In genomic region chr7:28941129-28941528, GRCm38 (mm10) we compare ENCODE assay signal across 8 mouse cellular contexts. TPM values are rescaled to one million over a fixed set of nuclear protein-coding genes. Genes with fewer than 3 reads are reported as not detected.
DNase-seq lines count a peak whose midpoint lies in the region; ATAC-seq and TF ChIP-seq lines count a peak whose summit lies in the region.

No protein-coding gene starts in this region.

- peaks cover 44% of the 10 kb centered on the region for H3K4me1 ChIP-seq in forebrain, embryonic 12.5 days
- H3K4me1 ChIP-seq in forebrain, postnatal 0 days (ENCODE audit: insufficient read depth), result 0 out of 2 replicates have a peak, but pooled peaks cover 9% of the 10 kb centered on the region
- peaks cover 27% of the 10 kb centered on the region for H3K4me1 ChIP-seq in hindbrain, embryonic 15.5 days (replicated peaks)
- peaks cover 41% of the 10 kb centered on the region for H3K4me1 ChIP-seq in neural tube, embryonic 15.5 days

- DNase-seq in forebrain, postnatal 0 days, result no peak
- no peak for DNase-seq in left cerebral cortex, adult 2 months (ENCODE audit: extremely low spot score in 1 of 2, low spot score in 2 of 2)
- no peak for DNase-seq in left cerebral cortex, adult 11 months (ENCODE audit: low spot score)
- DNase-seq in right cerebral cortex, postnatal 10 days (ENCODE audit: low spot score in 2 of 2), result no peak
- no peak for DNase-seq in frontal cortex, postnatal 10 days (ENCODE audit: low spot score in 2 of 2)

- H3K9ac ChIP-seq in forebrain, embryonic 12.5 days, result no peak overlapping the region
- H3K9ac ChIP-seq in forebrain, postnatal 0 days, result no peak overlapping the region
- no peak overlapping the region for H3K9ac ChIP-seq in hindbrain, embryonic 15.5 days
- no peak overlapping the region for H3K9ac ChIP-seq in neural tube, embryonic 15.5 days (replicated peaks)

- H3K4me2 ChIP-seq in forebrain, embryonic 12.5 days, result no peak overlapping the region
- no peak overlapping the region for H3K4me2 ChIP-seq in forebrain, postnatal 0 days (ENCODE audit: low read depth)
- no peak overlapping the region for H3K4me2 ChIP-seq in hindbrain, embryonic 15.5 days
- no peak overlapping the region for H3K4me2 ChIP-seq in neural tube, embryonic 15.5 days

- H3K27ac ChIP-seq in forebrain, embryonic 12.5 days, result 0 out of 2 replicates have a peak overlapping the region, but pooled peaks have one; percentile 43
- no peak overlapping the region for H3K27ac ChIP-seq in forebrain, postnatal 0 days (ENCODE audit: low read depth, low read length)
- peak overlapping the region; percentile 33; the same call in 1 of the 2 replicates for H3K27ac ChIP-seq in left cerebral cortex, adult 2 months
- H3K27ac ChIP-seq in hindbrain, embryonic 15.5 days (replicated peaks), result peak overlapping the region; percentile 58
- H3K27ac ChIP-seq in neural tube, embryonic 15.5 days (replicated peaks), result peak overlapping the region; percentile 56; the same call in 1 of the 2 replicates

- no peaks in the 10 kb centered on the region for H3K36me3 ChIP-seq in forebrain, embryonic 12.5 days (replicated peaks)
- no peaks in the 10 kb centered on the region for H3K36me3 ChIP-seq in forebrain, postnatal 0 days (ENCODE audit: insufficient read depth)
- no peaks in the 10 kb centered on the region for H3K36me3 ChIP-seq in hindbrain, embryonic 15.5 days
- no peaks in the 10 kb centered on the region for H3K36me3 ChIP-seq in neural tube, embryonic 15.5 days

- no peaks in the 10 kb centered on the region for H3K9me3 ChIP-seq in forebrain, embryonic 12.5 days
- no peaks in the 10 kb centered on the region for H3K9me3 ChIP-seq in forebrain, postnatal 0 days (ENCODE audit: low read length)
- H3K9me3 ChIP-seq in hindbrain, embryonic 15.5 days, result no peaks in the 10 kb centered on the region
- no peaks in the 10 kb centered on the region for H3K9me3 ChIP-seq in neural tube, embryonic 15.5 days (replicated peaks)

- TF ChIP-seq CTCF in forebrain, postnatal 0 days (IDR thresholded peaks at IDR 0.05; ENCODE audit: low read depth), result no peak
- TF ChIP-seq CTCF in left cerebral cortex, adult 2 months (IDR thresholded peaks at IDR 0.05), result no peak

- H3K4me3 ChIP-seq in forebrain, embryonic 12.5 days (replicated peaks), result no peak overlapping the region
- H3K4me3 ChIP-seq in forebrain, postnatal 0 days (ENCODE audit: low read depth, low read length), result no peak overlapping the region
- H3K4me3 ChIP-seq in left cerebral cortex, adult 2 months, result no peak overlapping the region
- no peak overlapping the region for H3K4me3 ChIP-seq in hindbrain, embryonic 15.5 days
- no peak overlapping the region for H3K4me3 ChIP-seq in neural tube, embryonic 15.5 days (replicated peaks)

- 0 out of 2 replicates have a peak, but pooled peaks cover 4% of the 10 kb centered on the region for H3K27me3 ChIP-seq in forebrain, embryonic 12.5 days
- no peaks in the 10 kb centered on the region for H3K27me3 ChIP-seq in forebrain, postnatal 0 days (ENCODE audit: insufficient read depth, low read length)
- no peaks in the 10 kb centered on the region for H3K27me3 ChIP-seq in hindbrain, embryonic 15.5 days
- no peaks in the 10 kb centered on the region for H3K27me3 ChIP-seq in neural tube, embryonic 15.5 days (replicated peaks)

- ATAC-seq in forebrain, embryonic 12.5 days (ENCODE audit: low FRiP score), result no peak
- no peak for ATAC-seq in forebrain, postnatal 0 days
- ATAC-seq in hindbrain, embryonic 15.5 days (ENCODE audit: low FRiP score, low read depth), result no peak
- no peak for ATAC-seq in neural tube, embryonic 15.5 days (ENCODE audit: low FRiP score)

- intact Hi-C loops in left cerebral cortex, adult 2 months (cut with DNase I), result no loop called here

- 85% methylated on average over 4 of the region's 4 CpGs for WGBS in forebrain, embryonic 12.5 days
- WGBS in forebrain, postnatal 0 days, result 82% methylated on average over 4 of the region's 4 CpGs
- 81% methylated on average over 4 of the region's 4 CpGs for WGBS in hindbrain, embryonic 15.5 days
- WGBS in neural tube, embryonic 15.5 days, result 84% methylated on average over 4 of the region's 4 CpGs

RNA-seq across cellular contexts. Expression of gene Actn4, which starts 21.0 kb away (rescaled TPM):
- polyA plus RNA-seq in forebrain, embryonic 12.5 days (2016; fragmentation: Nextera tagmentation; extraction: Ambion mirVana), result 159 and 171 TPM in 2 replicates
- 45.1 and 71.2 TPM in 2 replicates for total RNA-seq in forebrain, postnatal 0 days (2014; rRNA removed)
- 96.0 and 103 TPM in 2 replicates for polyA plus RNA-seq in forebrain, postnatal 0 days (2015; fragmentation: Nextera tagmentation; extraction: Ambion mirVana)
- 100 to 1,000 TPM; 196 to 199 TPM for total RNA-seq in left cerebral cortex, adult 2 months (2021)
- 140 and 154 TPM in 2 replicates for polyA plus RNA-seq in hindbrain, embryonic 15.5 days (2015; fragmentation: Nextera tagmentation; extraction: Ambion mirVana)
- polyA plus RNA-seq in neural tube, embryonic 15.5 days (2015; fragmentation: Nextera tagmentation; extraction: Ambion mirVana), result 141 and 177 TPM in 2 replicates

RNA-seq across cellular contexts. Expression of gene Eif3k, which starts 40.5 kb away (rescaled TPM):
- 314 and 342 TPM in 2 replicates for polyA plus RNA-seq in forebrain, embryonic 12.5 days (2016; fragmentation: Nextera tagmentation; extraction: Ambion mirVana)
- total RNA-seq in forebrain, postnatal 0 days (2014; rRNA removed), result 360 and 399 TPM in 2 replicates
- polyA plus RNA-seq in forebrain, postnatal 0 days (2015; fragmentation: Nextera tagmentation; extraction: Ambion mirVana), result 318 and 368 TPM in 2 replicates
- total RNA-seq in left cerebral cortex, adult 2 months (2021), result 100 to 1,000 TPM; 179 to 192 TPM
- 283 and 294 TPM in 2 replicates for polyA plus RNA-seq in hindbrain, embryonic 15.5 days (2015; fragmentation: Nextera tagmentation; extraction: Ambion mirVana)
- polyA plus RNA-seq in neural tube, embryonic 15.5 days (2015; fragmentation: Nextera tagmentation; extraction: Ambion mirVana), result 306 and 324 TPM in 2 replicates

RNA-seq across cellular contexts. Expression of gene Map4k1, which starts 40.7 kb away (rescaled TPM):
- 5.0 and 5.7 TPM in 2 replicates for polyA plus RNA-seq in forebrain, embryonic 12.5 days (2016; fragmentation: Nextera tagmentation; extraction: Ambion mirVana)
- total RNA-seq in forebrain, postnatal 0 days (2014; rRNA removed), result 3.6 and 8.9 TPM in 2 replicates
- polyA plus RNA-seq in forebrain, postnatal 0 days (2015; fragmentation: Nextera tagmentation; extraction: Ambion mirVana), result 18.8 and 18.9 TPM in 2 replicates
- 1 to 10 TPM; 1.8 to 2.3 TPM for total RNA-seq in left cerebral cortex, adult 2 months (2021)
- polyA plus RNA-seq in hindbrain, embryonic 15.5 days (2015; fragmentation: Nextera tagmentation; extraction: Ambion mirVana), result 10.6 and 10.8 TPM in 2 replicates
- polyA plus RNA-seq in neural tube, embryonic 15.5 days (2015; fragmentation: Nextera tagmentation; extraction: Ambion mirVana), result 10.3 and 19.2 TPM in 2 replicates

RNA-seq across cellular contexts. Expression of gene Capn12, which starts 59.9 kb away (rescaled TPM):
- polyA plus RNA-seq in forebrain, embryonic 12.5 days (2016; fragmentation: Nextera tagmentation; extraction: Ambion mirVana), result 0.24 and 0.57 TPM in 2 replicates
- not detected in 2 replicates for total RNA-seq in forebrain, postnatal 0 days (2014; rRNA removed)
- polyA plus RNA-seq in forebrain, postnatal 0 days (2015; fragmentation: Nextera tagmentation; extraction: Ambion mirVana), result 0.09 and 0.27 TPM in 2 replicates
- total RNA-seq in left cerebral cortex, adult 2 months (2021), result 1 to 10 TPM; 1.5 to 2.0 TPM
- 0.51 and 0.58 TPM in 2 replicates for polyA plus RNA-seq in hindbrain, embryonic 15.5 days (2015; fragmentation: Nextera tagmentation; extraction: Ambion mirVana)
- polyA plus RNA-seq in neural tube, embryonic 15.5 days (2015; fragmentation: Nextera tagmentation; extraction: Ambion mirVana), result 0.35 and 0.60 TPM in 2 replicates
